Mouse (Mus musculus) hindbrain, embryonic 12.5 days (tissue): ENCODE data around the gene Itgb3bp. TPM values are rescaled to one million over a fixed set of nuclear protein-coding genes. Genes with fewer than 3 reads are reported as not detected.
A peak's percentile ranks its signal among the peaks of the same experiment; 100 is the strongest.

Experiments used
- ATAC-seq: fragments of 200-750 bp; cut with Nextera tagmentation; 2 replicates; pipeline ENCODE4 v1.8.0; 2017; ENCODE audit warnings: moderate TSS enrichment; ENCODE audit not compliant: low FRiP score
- H3K27ac ChIP-seq: fragments of 300-500 bp; sonication (generic); 2 replicates; pipeline ENCODE4 v1.5.1; 2016; ENCODE audit warnings: mild to moderate bottlenecking
- H3K27me3 ChIP-seq: fragments of 300-500 bp; sonication (generic); 2 replicates; pipeline ENCODE4 v1.6.1; 2016; ENCODE audit warnings: mild to moderate bottlenecking
- H3K36me3 ChIP-seq: fragments of 300-500 bp; sonication (generic); 2 replicates; pipeline ENCODE4 v1.6.1; 2016; ENCODE audit warnings: mild to moderate bottlenecking
- H3K4me1 ChIP-seq: fragments of 300-500 bp; sonication (generic); 2 replicates; pipeline ENCODE4 v1.6.1; 2016
- H3K4me2 ChIP-seq: fragments of 300-500 bp; sonication (generic); replicated peaks from 2 replicates; pipeline ENCODE4 v1.6.1; 2016; ENCODE audit warnings: mild to moderate bottlenecking
- H3K4me3 ChIP-seq: fragments of 300-500 bp; sonication (generic); 2 replicates; pipeline ENCODE4 v1.5.1; 2016; ENCODE audit warnings: mild to moderate bottlenecking
- H3K9ac ChIP-seq: fragments of 300-500 bp; sonication (generic); 2 replicates; pipeline ENCODE4 v1.6.1; 2016; ENCODE audit warnings: mild to moderate bottlenecking, moderate library complexity
- H3K9me3 ChIP-seq: fragments of 300-500 bp; sonication (generic); replicated peaks from 2 replicates; pipeline ENCODE4 v1.6.1; 2016; ENCODE audit warnings: mild to moderate bottlenecking
- WGBS: fragments of 180-500 bp; shearing (Covaris S2); methylation state at CpG from one replicate; pipeline ENCODE4 v1.1.7; 2016; 5-methylcytosine and 5-hydroxymethylcytosine counted together
- polyA plus RNA-seq: library from polyadenylated mRNA; unstranded; fragments of >200 nt; fragmentation: Nextera tagmentation; extraction: Ambion mirVana; gene quantifications from 2 replicates; pipeline ENCODE4 v1.2.1, GENCODE M21; 2016

Itgb3bp gene
- polyA plus RNA-seq, 1 experiment from 2014 or later, result 35.6 TPM

- ATAC-seq, result no peak
- 56% methylated on average over 10 of the region's 10 CpGs for WGBS
- Histone ChIP-seq H3K36me3 (no peaks in the 10 kb centered on the region), H3K9ac (no peak overlapping the region), H3K27ac (no peak overlapping the region), H3K4me3 (no peak overlapping the region), H3K4me2 (peak overlapping the region; percentile 96), H3K27me3 (no peaks in the 10 kb centered on the region), H3K4me1 (peaks cover 7% of the 10 kb centered on the region; the same call in 1 of the 2 replicates), H3K9me3 (no peaks in the 10 kb centered on the region)
Observed at GRCm38 (mm10) chr4:99930518-99931239, 1.1 kb upstream of the Itgb3bp start.

DNA sequence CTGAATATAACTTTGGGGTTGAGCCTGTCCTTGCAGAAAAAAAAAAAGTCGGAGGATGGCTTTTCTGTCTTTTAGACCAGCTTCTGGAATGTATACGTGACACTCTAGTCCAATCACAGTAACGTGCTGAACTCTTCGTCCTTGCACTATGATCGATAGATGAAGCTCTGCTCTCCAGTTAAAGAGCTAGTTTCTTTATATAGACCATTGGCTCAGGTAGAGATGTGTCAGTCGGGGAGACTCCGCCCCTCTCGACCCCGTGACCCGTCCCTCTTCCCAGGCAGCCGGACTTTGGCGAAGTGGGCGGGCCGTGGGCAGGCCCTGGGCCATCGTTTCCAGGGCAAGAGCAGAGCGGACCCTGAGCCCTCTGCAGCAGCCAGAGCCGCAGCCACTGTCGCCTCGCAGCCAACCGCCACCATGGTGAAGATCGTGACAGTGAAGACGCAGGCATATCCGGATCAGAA, 432 bp downstream of the Itgb3bp start, which contains the start of gene Pgm1:
Pgm1 (plus strand) TSS at position 266 of the 464 bp plus-strand sequence.
- 4% methylated on average over 23 of the region's 23 CpGs for WGBS
- peak within 1 kb of the TSS; percentile 75 for H3K9ac ChIP-seq
- peak within 1 kb of the TSS; percentile 96 for H3K4me2 ChIP-seq

GRCm38 (mm10) chr4:99928521-99928920, 1.1 kb downstream of the Itgb3bp start:
- H3K27me3 ChIP-seq, result no peaks in the 10 kb centered on the region
- WGBS, result 70% methylated on average over 6 of the region's 6 CpGs
- H3K4me1 ChIP-seq, result peaks cover 7% of the 10 kb centered on the region; the same call in 1 of the 2 replicates
- no peak for ATAC-seq
- no peak overlapping the region for H3K4me3 ChIP-seq
- H3K9me3 ChIP-seq, result no peaks in the 10 kb centered on the region
- no peak overlapping the region for H3K9ac ChIP-seq
- H3K4me2 ChIP-seq, result no peak overlapping the region
- H3K36me3 ChIP-seq, result no peaks in the 10 kb centered on the region
- H3K27ac ChIP-seq, result no peak overlapping the region

More for the DNA sequence above, 432 bp downstream of the Itgb3bp start, which contains the start of gene Pgm1:
- H3K27ac ChIP-seq, result peak within 1 kb of the TSS; percentile 82
- H3K4me1 ChIP-seq, result peaks cover 7% of the 10 kb centered on the region; the same call in 1 of the 2 replicates
- no peaks in the 10 kb centered on the region for H3K27me3 ChIP-seq
- no peaks in the 10 kb centered on the region for H3K36me3 ChIP-seq
- ATAC-seq, result peak; percentile 89
- H3K4me3 ChIP-seq, result peak within 1 kb of the TSS; percentile 65
- no peaks in the 10 kb centered on the region for H3K9me3 ChIP-seq

DNA sequence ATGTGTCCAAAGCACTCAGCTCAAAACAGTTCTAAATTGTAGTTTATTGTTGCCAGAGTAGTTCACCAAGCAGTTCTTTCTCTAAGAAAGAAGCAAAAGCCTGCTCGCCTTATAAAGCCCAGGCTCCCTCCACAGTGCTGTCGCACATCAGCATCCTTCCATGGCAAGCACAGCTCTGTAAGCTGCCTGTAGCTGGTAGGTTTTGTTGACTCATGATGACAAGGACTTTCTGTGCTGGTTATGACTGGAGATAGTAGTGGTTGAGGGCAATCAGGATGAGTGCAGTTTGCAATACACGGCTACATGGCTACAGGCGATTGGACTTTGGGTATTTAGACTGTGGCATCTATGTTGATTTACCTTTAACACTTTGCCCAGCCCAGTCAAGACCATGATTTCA, 3.2 kb downstream of the Itgb3bp start:
- H3K4me1 ChIP-seq, result peaks cover 7% of the 10 kb centered on the region; the same call in 1 of the 2 replicates
- no peak for ATAC-seq
- H3K9ac ChIP-seq, result no peak overlapping the region
- H3K9me3 ChIP-seq, result no peaks in the 10 kb centered on the region
- 94% methylated on average over 4 of the region's 4 CpGs for WGBS
- no peak overlapping the region for H3K4me3 ChIP-seq
- no peaks in the 10 kb centered on the region for H3K36me3 ChIP-seq
- H3K27me3 ChIP-seq, result no peaks in the 10 kb centered on the region
- H3K27ac ChIP-seq, result no peak overlapping the region
- no peak overlapping the region for H3K4me2 ChIP-seq

DNA sequence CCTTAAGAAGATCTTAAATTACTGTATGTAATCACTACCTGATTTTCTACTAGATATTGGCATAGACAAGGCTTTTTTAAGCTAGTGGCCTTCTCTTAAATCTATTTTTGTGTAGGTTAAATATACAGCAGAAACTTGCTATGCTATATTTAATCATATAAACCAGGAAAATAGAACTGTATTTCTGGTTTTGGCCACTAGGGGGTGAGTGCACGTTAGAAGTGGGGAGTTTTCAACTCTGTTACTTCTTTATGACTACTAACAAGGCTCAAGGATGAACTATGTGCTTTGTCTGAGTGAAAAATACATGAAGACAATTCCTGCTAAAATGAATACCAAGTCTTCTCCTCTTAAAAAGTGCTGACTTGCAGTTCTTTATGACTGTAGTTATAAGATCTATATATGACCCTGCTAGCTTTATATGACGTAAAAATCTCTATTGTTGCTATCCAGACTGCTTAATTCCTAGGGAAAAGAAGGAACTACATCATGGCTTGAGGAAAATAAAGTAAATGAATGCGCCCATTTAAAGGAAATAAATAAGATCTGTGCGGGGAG, 15.6 kb downstream of the Itgb3bp start:
- no peaks in the 10 kb centered on the region for H3K4me1 ChIP-seq
- no peak for ATAC-seq
- no peak overlapping the region for H3K9ac ChIP-seq
- H3K4me3 ChIP-seq, result no peak overlapping the region
- H3K36me3 ChIP-seq, result no peaks in the 10 kb centered on the region
- 70% methylated on average over 4 of the region's 4 CpGs for WGBS
- no peak overlapping the region for H3K27ac ChIP-seq
- no peak overlapping the region for H3K4me2 ChIP-seq
- no peaks in the 10 kb centered on the region for H3K9me3 ChIP-seq
- no peaks in the 10 kb centered on the region for H3K27me3 ChIP-seq

DNA sequence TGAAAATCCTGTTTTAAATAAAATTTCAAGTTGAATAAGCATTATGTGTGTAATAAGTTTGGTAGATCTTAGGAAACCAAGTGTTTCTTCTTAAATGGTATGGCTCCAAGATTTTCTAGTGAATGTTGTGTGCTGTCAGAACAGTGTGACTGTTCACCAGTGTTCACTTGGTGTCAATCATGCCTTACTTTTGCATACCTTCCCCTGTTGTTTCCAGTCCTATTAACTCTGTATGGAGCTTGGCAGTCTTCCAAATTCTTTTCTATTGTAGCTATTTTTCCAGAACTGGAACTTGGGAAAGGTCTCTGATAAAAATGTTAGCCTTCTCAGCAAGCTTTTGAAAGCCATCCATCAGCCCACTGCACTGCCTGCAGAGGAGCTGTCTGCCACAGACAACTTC, 47.2 kb downstream of the Itgb3bp start:
- no peak overlapping the region for H3K27ac ChIP-seq
- ATAC-seq, result no peak

GRCm38 (mm10) chr4:99881882-99882281, 47.7 kb downstream of the Itgb3bp start:
- Histone ChIP-seq H3K36me3 (no peaks in the 10 kb centered on the region), H3K4me1 (no peaks in the 10 kb centered on the region), H3K27me3 (no peaks in the 10 kb centered on the region), H3K27ac (no peak overlapping the region), H3K4me3 (no peak overlapping the region), H3K9ac (no peak overlapping the region), H3K4me2 (no peak overlapping the region), H3K9me3 (no peaks in the 10 kb centered on the region)
- ATAC-seq, result no peak

More for the DNA sequence above, 47.2 kb downstream of the Itgb3bp start:
- Histone ChIP-seq H3K27me3 (no peaks in the 10 kb centered on the region), H3K9ac (no peak overlapping the region), H3K4me1 (no peaks in the 10 kb centered on the region), H3K4me3 (no peak overlapping the region), H3K36me3 (no peaks in the 10 kb centered on the region), H3K9me3 (no peaks in the 10 kb centered on the region), H3K4me2 (no peak overlapping the region)

DNA sequence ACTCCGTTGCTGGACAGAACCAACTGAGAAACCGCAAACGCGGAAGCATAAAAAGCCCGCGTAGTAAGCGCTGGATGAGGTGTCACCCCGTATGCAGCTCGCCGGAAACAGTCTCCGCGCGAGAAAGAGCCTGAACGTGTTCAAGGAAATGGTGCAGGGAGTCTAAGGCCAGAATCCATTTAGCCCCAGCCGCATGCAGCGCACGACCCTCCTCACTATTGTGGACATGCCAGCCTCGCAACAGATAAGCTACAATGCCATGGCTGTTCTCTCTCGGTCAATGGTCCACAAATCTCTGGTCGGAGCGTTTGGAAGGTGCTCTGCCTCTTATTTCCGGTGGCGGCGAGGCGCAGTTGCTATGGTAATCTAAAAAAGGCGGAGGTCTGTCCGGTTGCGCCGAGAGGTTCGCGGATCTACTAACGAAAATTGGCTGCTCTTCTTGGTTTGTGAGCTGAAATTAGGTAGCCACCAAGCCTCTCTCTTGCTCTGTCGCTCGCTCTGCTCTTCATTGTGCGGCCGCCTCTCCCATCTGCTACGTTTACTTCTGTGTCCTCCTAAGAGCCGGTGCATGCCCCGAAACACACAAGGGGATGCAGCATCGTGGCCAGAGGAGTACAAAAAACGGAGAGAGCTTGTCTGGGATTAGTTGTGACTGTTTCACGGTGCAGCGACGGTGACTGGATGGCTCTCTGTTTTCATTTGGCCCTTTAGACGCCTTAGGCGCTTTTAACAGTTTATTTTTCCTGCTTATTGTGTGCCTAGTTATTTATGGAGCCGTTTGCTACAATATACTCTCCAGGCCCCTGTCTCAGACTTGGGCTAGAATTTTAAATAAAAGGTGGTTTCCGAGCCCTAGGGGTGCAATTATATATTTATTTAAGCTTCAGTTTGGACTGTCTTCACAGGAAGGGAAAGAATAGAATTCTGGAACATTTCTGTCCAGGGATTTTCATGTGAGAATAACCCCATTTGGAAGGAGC, 100.2 kb downstream of the Itgb3bp start, which contains the start of gene Efcab7:
Efcab7 (plus strand) TSS at position 105 of the 980 bp plus-strand sequence.
- Histone ChIP-seq H3K9me3 (no peaks in the 10 kb centered on the region), H3K4me1 (peaks cover 5% of the 10 kb centered on the region; the same call in 1 of the 2 replicates), H3K4me2 (peak within 1 kb of the TSS; percentile 63), H3K27ac (peak within 1 kb of the TSS; percentile 95), H3K4me3 (peak within 1 kb of the TSS; percentile 67), H3K36me3 (no peaks in the 10 kb centered on the region), H3K27me3 (no peaks in the 10 kb centered on the region), H3K9ac (peak within 1 kb of the TSS; percentile 78)
- ATAC-seq, result peak; percentile 88
- WGBS, result under 1% methylated on average over 48 of the region's 48 CpGs

DNA sequence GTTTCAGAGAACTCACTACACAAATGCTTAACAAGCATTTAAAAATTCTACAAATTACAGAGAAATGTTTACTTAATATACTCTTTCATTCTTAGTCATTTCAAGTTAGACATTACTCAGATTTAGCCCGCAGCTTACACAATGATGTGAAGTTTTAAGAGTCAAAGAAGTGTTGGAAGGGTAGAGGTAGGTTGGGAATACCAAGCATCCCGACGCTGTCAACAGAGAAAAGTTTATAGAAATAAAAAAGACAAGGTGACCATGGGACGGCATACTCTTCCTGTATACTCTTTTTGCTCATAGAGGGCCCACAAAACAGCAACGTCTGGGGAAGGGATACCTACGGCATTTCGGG, 100.9 kb downstream of the Itgb3bp start:
- H3K27me3 ChIP-seq, result no peaks in the 10 kb centered on the region
- peak overlapping the region; percentile 95 for H3K27ac ChIP-seq
- peak; percentile 59 for ATAC-seq
- under 1% methylated on average over 7 of the region's 7 CpGs for WGBS
- peak overlapping the region; percentile 63 for H3K4me2 ChIP-seq
- H3K9me3 ChIP-seq, result no peaks in the 10 kb centered on the region
- H3K4me3 ChIP-seq, result peak overlapping the region; percentile 67
- H3K4me1 ChIP-seq, result peaks cover 5% of the 10 kb centered on the region; the same call in 1 of the 2 replicates
- peak overlapping the region; percentile 78 for H3K9ac ChIP-seq
- no peaks in the 10 kb centered on the region for H3K36me3 ChIP-seq

- no peaks in the 10 kb centered on the region for H3K27me3 ChIP-seq
- H3K27ac ChIP-seq, result no peak overlapping the region
- H3K36me3 ChIP-seq, result no peaks in the 10 kb centered on the region
- H3K9me3 ChIP-seq, result no peaks in the 10 kb centered on the region
- WGBS, result 60% methylated on average over 4 of the region's 4 CpGs
- H3K4me1 ChIP-seq, result peaks cover 5% of the 10 kb centered on the region; the same call in 1 of the 2 replicates
- H3K9ac ChIP-seq, result no peak overlapping the region
- peak overlapping the region; percentile 63 for H3K4me2 ChIP-seq
- peak overlapping the region; percentile 67 for H3K4me3 ChIP-seq
- ATAC-seq, result no peak
Observed at GRCm38 (mm10) chr4:99828337-99828736, 101.3 kb downstream of the Itgb3bp start.

- ATAC-seq, result no peak
- Histone ChIP-seq H3K36me3 (no peaks in the 10 kb centered on the region), H3K9me3 (no peaks in the 10 kb centered on the region), H3K4me1 (no peaks in the 10 kb centered on the region), H3K9ac (no peak overlapping the region), H3K4me3 (no peak overlapping the region), H3K27ac (no peak overlapping the region), H3K4me2 (no peak overlapping the region), H3K27me3 (no peaks in the 10 kb centered on the region)
- WGBS, result 90% methylated on average over 7 of the region's 7 CpGs
Observed at GRCm38 (mm10) chr4:99816697-99817460, 112.7 kb downstream of the Itgb3bp start.
